Mouse (Mus musculus) hindbrain, embryonic 16.5 days (tissue): ENCODE data around the gene Ptpn11. TPM values are rescaled to one million over a fixed set of nuclear protein-coding genes. Genes with fewer than 3 reads are reported as not detected.

Source experiments
- ATAC-seq: fragments of 200-750 bp; cut with Nextera tagmentation; 2 replicates; pipeline ENCODE4 v1.8.0; 2017; ENCODE audit warnings: moderate TSS enrichment, moderate library complexity
- H3K27ac ChIP-seq: fragments of 300-500 bp; sonication (generic); 2 replicates; pipeline ENCODE4 v1.5.1; 2014; ENCODE audit warnings: low read depth, mild to moderate bottlenecking, control low read depth, low read length, moderate library complexity
- H3K27me3 ChIP-seq: fragments of 300-500 bp; sonication (generic); replicated peaks from 2 replicates; pipeline ENCODE4 v1.6.1; 2014; ENCODE audit warnings: low read length; ENCODE audit not compliant: control insufficient read depth, insufficient read depth
- H3K36me3 ChIP-seq: fragments of 300-500 bp; sonication (generic); 2 replicates; pipeline ENCODE4 v1.6.1; 2014; ENCODE audit warnings: mild to moderate bottlenecking, low read length, moderate library complexity, mixed read lengths; ENCODE audit not compliant: control insufficient read depth, insufficient read depth
- H3K4me1 ChIP-seq: fragments of 300-500 bp; sonication (generic); 2 replicates; pipeline ENCODE4 v1.6.1; 2014; ENCODE audit warnings: low read depth, low read length; ENCODE audit not compliant: control insufficient read depth, insufficient read depth
- H3K4me2 ChIP-seq: fragments of 300-500 bp; sonication (generic); 2 replicates; pipeline ENCODE4 v1.6.1; 2014; ENCODE audit warnings: mild to moderate bottlenecking, low read length, control low read depth, moderate library complexity
- H3K4me3 ChIP-seq: fragments of 300-500 bp; sonication (generic); 2 replicates; pipeline ENCODE4 v1.5.1; 2014; ENCODE audit warnings: mild to moderate bottlenecking, low read length, control low read depth, moderate library complexity
- H3K9ac ChIP-seq: fragments of 300-500 bp; sonication (generic); 2 replicates; pipeline ENCODE4 v1.6.1; 2014; ENCODE audit warnings: low read depth, mild to moderate bottlenecking, control low read depth, low read length, moderate library complexity
- H3K9me3 ChIP-seq: fragments of 300-500 bp; sonication (generic); 2 replicates; pipeline ENCODE4 v1.6.1; 2014; ENCODE audit warnings: mild to moderate bottlenecking, low read length, moderate library complexity; ENCODE audit not compliant: control insufficient read depth
- WGBS: fragments of 180-500 bp; shearing (Covaris S2); extraction: QIAGEN DNeasy Blood & Tissue Kit; methylation state at CpG from one replicate; pipeline ENCODE4 v1.1.7; 2014; 5-methylcytosine and 5-hydroxymethylcytosine counted together
- polyA plus RNA-seq: library from polyadenylated mRNA; unstranded; fragments of >200 nt; fragmentation: Nextera tagmentation; extraction: Ambion mirVana; gene quantifications from 2 replicates; pipeline ENCODE4 v1.2.1, GENCODE M21; 2015

Gene Ptpn11
- polyA plus RNA-seq, 1 experiment from 2014 or later, result 20.9 TPM

DNA sequence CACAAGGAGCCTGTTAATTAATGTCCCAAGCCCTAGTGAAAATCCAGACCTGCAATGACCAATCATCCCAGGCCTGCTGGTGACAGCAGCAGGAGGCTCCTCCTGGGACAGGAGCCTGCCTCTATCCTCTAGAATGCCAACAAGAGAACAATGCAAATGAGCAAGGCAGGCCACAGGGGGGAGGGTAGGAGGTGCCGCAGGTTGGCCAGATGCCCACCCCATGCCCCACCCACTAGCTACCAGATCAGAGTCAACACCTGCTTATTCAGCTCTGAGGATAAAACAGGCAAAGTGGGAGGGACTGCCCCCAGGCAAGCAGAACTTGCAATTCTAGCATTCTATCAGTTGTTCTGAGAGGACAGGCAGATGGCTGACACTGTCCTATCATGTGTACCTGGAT, 42.0 kb downstream of the Ptpn11 start:
- no peak overlapping the region for H3K4me3 ChIP-seq
- no peaks in the 10 kb centered on the region for H3K9me3 ChIP-seq
- WGBS, result 25% methylated on average over 1 of the region's 1 CpGs
- H3K27ac ChIP-seq, result no peak overlapping the region
- H3K4me1 ChIP-seq, result peaks cover 4% of the 10 kb centered on the region
- H3K4me2 ChIP-seq, result no peak overlapping the region
- H3K27me3 ChIP-seq, result no peaks in the 10 kb centered on the region
- no peak for ATAC-seq
- H3K9ac ChIP-seq, result no peak overlapping the region
- peaks cover 29% of the 10 kb centered on the region for H3K36me3 ChIP-seq

DNA sequence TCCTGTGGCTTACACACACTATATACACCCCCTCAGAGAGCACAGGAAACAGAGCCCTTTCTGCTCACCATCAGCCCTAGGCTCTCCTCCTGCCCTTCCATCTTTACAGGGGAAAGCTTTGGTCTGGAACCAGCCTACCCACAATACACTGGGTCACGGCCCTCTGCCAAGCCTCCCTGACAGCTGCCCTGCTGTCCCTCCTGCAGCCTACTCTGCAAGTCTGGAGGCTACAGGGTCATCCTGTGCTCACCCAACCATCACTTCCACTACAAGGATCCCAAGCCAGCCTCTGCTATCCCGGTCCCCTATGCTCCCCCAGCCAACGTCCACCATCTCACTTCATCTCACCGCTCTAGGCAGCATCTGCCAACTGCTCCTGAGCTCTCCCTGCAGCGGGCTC, 44.9 kb downstream of the Ptpn11 start:
- ATAC-seq, result peak; percentile 47; the same call in 1 of the 2 replicates
- H3K4me2 ChIP-seq, result no peak overlapping the region
- H3K9me3 ChIP-seq, result no peaks in the 10 kb centered on the region
- H3K27me3 ChIP-seq, result no peaks in the 10 kb centered on the region
- no peak overlapping the region for H3K27ac ChIP-seq
- no peak overlapping the region for H3K9ac ChIP-seq
- H3K4me3 ChIP-seq, result no peak overlapping the region
- peaks cover 17% of the 10 kb centered on the region for H3K36me3 ChIP-seq
- whole genome bisulfite sequencing, result 79% methylated on average over 5 of the region's 5 CpGs
- peaks cover 9% of the 10 kb centered on the region for H3K4me1 ChIP-seq

DNA sequence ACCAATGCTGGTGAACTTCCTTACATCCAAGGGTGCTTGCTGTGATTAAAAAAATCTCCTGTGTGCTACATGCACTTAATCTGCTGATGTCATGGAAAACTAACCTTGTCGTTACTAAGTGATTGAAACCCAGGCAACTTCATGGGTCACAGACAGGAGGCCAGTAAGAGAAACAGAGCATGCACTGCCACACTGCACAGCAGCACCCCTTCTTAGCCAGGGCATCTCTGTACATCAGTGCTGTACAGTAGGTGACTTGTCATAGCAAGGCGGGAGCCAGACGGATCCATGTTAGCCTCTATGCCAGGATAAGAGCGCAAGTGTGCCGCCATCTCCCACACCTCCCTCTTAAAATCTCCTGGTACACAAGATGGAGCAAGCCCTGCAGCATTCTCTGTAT, 45.6 kb downstream of the Ptpn11 start:
- no peak overlapping the region for H3K4me2 ChIP-seq
- peaks cover 9% of the 10 kb centered on the region for H3K4me1 ChIP-seq
- H3K36me3 ChIP-seq, result peaks cover 14% of the 10 kb centered on the region
- H3K9me3 ChIP-seq, result no peaks in the 10 kb centered on the region
- peak overlapping the region; percentile 45; the same call in 1 of the 2 replicates for H3K27ac ChIP-seq
- 76% methylated on average over 5 of the region's 5 CpGs for WGBS
- H3K4me3 ChIP-seq, result no peak overlapping the region
- ATAC-seq, result no peak
- 0 out of 2 replicates have a peak overlapping the region, but pooled peaks have one; percentile 19 for H3K9ac ChIP-seq
- no peaks in the 10 kb centered on the region for H3K27me3 ChIP-seq

DNA sequence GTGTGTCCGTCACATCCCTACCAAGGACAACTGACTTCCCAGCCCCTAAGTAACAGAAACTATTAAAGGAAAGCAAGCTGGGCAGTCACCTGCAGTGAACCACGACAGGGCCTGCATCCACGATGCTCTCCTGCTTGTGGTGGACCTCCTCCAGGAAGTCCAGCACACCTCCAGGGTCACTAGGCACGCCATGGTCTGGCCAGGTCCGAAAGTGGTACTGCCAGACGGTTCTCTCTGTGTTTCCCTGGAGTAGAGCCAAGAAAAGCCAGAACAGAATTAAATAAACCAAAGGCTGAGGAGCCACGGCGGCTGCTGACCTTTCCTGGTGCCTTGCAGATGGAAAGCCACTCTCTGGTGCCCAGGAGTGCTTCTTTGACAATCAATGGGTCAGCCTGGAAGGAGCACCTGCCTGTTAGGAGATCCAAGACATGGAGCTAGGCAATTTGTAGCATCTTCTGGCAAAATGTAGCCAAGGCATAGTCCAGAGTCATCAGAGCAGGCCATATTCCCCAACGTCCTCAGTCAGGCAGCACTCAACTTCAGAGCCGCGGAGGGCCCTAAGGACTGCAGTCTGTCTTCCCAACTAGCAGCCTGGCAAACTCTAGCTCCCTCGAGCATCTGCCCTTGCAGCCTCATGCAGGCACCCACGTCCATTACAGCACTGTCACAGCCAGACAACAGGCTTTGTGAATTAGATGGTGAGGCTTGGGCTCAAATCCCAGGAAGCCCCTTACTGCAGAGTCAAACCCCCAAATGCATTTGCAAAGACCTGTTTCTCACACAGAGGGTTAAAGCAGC, 46.6 kb downstream of the Ptpn11 start:
- 66% methylated on average over 13 of the region's 13 CpGs for WGBS
- Histone ChIP-seq H3K9ac (no peak overlapping the region), H3K4me3 (no peak overlapping the region), H3K4me1 (peaks cover 9% of the 10 kb centered on the region), H3K4me2 (no peak overlapping the region), H3K27me3 (no peaks in the 10 kb centered on the region), H3K36me3 (peaks cover 12% of the 10 kb centered on the region), H3K27ac (no peak overlapping the region; the same call in 1 of the 2 replicates), H3K9me3 (no peaks in the 10 kb centered on the region)
- no peak for ATAC-seq

DNA sequence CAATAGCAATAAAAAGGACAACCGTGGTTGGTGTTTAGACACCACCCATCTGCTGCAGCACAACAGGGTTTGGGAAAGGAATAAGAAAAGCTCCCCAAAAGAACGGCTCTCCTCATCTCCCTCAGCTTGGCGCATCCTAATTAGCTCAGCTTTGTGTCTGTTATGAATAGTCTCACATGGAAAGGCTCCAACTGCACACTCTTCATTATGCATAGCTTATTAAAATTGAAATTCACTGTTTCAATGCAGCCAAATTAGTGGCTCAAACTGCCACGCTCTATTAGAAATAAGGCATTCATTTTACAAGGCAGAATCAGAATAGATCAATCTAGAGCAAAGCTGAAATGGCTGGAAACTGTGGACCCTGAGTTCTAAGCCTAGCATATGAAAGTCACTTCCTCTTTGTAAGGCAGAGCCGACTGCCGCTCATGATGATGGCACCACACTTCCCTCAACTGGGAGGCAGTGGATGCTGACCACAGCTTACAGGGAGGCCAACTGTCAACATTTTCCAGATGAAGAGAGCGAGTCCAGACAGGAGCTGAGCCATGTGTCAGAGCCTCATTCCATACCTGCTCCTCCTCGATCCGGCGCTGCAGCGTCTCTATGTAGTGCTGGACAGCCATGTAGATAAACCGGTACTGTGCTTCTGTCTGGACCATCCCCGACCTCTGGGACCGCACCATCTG, 48.6 kb downstream of the Ptpn11 start:
- Histone ChIP-seq H3K4me1 (peaks cover 9% of the 10 kb centered on the region), H3K4me3 (no peak overlapping the region), H3K9ac (no peak overlapping the region), H3K36me3 (peaks cover 4% of the 10 kb centered on the region), H3K27me3 (no peaks in the 10 kb centered on the region), H3K27ac (peak overlapping the region; percentile 78), H3K9me3 (no peaks in the 10 kb centered on the region), H3K4me2 (no peak overlapping the region)
- ATAC-seq, result peak; percentile 61
- 63% methylated on average over 14 of the region's 14 CpGs for WGBS

DNA sequence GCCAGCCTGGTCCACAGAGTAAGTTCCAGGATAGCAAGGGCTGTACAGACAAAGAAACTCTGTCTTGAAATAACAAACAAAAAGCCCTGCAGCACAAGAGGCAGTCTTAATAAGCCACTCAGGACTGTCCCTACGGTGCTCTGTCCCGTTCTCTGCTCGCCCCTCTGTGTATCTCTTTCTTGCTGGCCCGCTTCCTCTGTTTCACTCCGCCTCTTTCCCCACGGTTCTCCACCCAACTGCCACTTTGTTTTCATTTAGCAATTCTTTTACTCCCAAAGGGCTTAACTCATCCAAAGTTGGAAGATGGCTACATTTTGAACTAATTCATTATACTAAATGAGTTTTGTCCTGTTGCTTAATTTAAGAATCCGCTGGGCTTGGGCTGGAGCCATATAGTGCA, 50.9 kb downstream of the Ptpn11 start:
- WGBS, result 68% methylated on average over 7 of the region's 7 CpGs
- Histone ChIP-seq H3K27me3 (no peaks in the 10 kb centered on the region), H3K27ac (no peak overlapping the region), H3K36me3 (peaks cover 18% of the 10 kb centered on the region), H3K9me3 (no peaks in the 10 kb centered on the region), H3K4me2 (no peak overlapping the region), H3K9ac (no peak overlapping the region), H3K4me3 (no peak overlapping the region), H3K4me1 (peaks cover 5% of the 10 kb centered on the region)
- ATAC-seq, result no peak

DNA sequence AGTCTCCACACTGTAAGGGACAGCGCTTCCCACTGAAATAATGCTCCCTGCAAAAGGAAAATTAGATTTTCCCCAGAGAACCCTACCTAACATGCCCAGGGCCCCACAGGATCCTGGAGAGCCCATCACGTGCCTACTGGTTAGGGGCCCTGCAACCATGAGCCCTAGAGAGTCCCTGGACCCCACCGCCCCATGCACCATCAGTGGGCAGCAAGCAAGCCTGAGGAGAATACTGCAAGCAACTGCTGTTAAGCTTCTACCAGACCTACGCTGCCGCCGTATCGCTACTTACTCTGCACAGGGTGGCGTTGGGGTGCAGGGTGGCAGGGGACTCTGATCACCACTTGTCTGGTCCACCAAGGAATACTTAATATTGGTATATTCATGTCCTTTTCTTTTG, 54.1 kb downstream of the Ptpn11 start:
- H3K36me3 ChIP-seq, result peaks cover 31% of the 10 kb centered on the region
- 95% methylated on average over 8 of the region's 8 CpGs for WGBS
- no peak overlapping the region for H3K4me2 ChIP-seq

DNA sequence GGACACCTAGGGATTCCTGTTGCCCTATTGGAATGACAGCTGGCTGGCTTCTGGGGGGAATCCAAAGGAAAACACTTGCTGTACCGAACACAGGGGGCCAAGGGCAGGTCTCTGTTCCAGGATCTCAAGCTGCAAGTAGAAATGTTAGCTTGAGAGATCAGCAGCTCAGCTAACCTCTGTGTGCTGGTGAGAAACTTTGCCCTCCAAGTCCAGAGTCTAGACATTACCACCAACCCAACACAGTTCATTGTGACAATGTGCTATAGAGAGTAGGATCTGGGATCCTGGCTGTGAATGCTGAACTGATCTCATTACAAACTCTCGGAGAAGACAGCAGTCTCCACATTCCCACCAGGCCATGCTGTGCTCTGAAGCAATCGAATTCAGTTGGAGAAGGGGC, 59.4 kb downstream of the Ptpn11 start:
- Histone ChIP-seq H3K9ac (no peak overlapping the region), H3K27ac (no peak overlapping the region), H3K9me3 (no peaks in the 10 kb centered on the region), H3K27me3 (no peaks in the 10 kb centered on the region), H3K4me3 (no peak overlapping the region), H3K4me2 (no peak overlapping the region), H3K36me3 (peaks cover 28% of the 10 kb centered on the region), H3K4me1 (no peaks in the 10 kb centered on the region)
- WGBS, result 88% methylated on average over 3 of the region's 3 CpGs
- ATAC-seq, result no peak

More for the DNA sequence above, 54.1 kb downstream of the Ptpn11 start:
- Histone ChIP-seq H3K27ac (no peak overlapping the region), H3K9me3 (no peaks in the 10 kb centered on the region), H3K4me3 (no peak overlapping the region), H3K27me3 (no peaks in the 10 kb centered on the region), H3K9ac (no peak overlapping the region), H3K4me1 (no peaks in the 10 kb centered on the region)
- no peak for ATAC-seq

DNA sequence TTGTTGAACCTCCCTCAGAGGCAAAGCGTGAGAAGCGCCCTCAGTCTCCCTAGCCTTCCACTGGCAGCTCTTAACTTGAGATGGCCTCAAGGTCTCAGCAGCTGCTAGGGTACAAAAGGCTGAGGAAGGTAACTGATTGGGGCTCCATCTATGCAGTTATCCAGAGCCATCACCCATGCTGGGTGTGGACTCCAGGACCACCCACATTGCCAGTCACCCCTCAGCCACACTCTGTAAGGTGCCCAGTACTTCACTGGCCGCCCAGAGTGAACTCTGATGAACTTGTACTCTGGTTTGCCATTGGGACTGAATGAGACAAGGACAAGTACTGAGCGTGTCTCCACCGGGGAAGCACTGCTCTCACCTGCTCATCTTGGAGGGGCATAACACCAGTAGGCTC, 61.9 kb downstream of the Ptpn11 start:
- Histone ChIP-seq H3K9ac (no peak overlapping the region), H3K4me3 (no peak overlapping the region), H3K4me1 (no peaks in the 10 kb centered on the region), H3K27ac (no peak overlapping the region), H3K36me3 (peaks cover 13% of the 10 kb centered on the region), H3K4me2 (no peak overlapping the region), H3K9me3 (no peaks in the 10 kb centered on the region), H3K27me3 (no peaks in the 10 kb centered on the region)
- ATAC-seq, result no peak
- WGBS, result 93% methylated on average over 5 of the region's 5 CpGs
